In the genomic region with DNA sequence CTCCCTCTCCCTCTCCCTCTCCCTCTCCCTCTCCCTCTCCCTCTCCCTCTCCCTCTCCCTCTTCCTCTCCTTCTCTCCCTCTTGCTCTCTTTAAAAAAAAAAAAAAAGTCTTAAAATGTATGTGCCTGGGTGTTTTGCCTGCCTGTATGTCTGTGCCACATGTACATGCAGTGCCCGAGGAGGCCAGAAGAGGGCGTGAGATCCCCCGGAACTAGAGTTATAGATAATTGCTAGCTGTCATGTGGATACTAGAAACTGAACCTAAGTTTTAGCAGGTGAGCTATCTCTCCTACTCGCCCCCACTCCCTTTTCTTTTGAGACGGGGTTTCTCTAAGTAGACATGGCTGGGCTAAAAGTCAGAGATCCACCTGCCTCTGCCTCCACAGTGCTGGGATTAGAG, we compare ENCODE assay signal across 10 mouse cellular contexts. TPM values are rescaled to one million over a fixed set of nuclear protein-coding genes. Genes with fewer than 3 reads are reported as not detected.
DNase-seq lines count a peak whose midpoint lies in the region; ATAC-seq and TF ChIP-seq lines count a peak whose summit lies in the region.
"Had no signal": no experiment of that assay in that cellular context is flagged by ENCODE, and none has a peak within 500 bp of the region (broad histone marks: within the 10 kb centered on the region; RNA-seq: fewer than 3 reads in every experiment).

No protein-coding gene starts in this region.

- no peaks in the 10 kb centered on the region for H3K36me3 ChIP-seq in heart, adult 2 months (ENCODE audit: control insufficient read depth, insufficient read depth, low read length)

- TF ChIP-seq POLR2A in heart, adult 2 months (IDR thresholded peaks at IDR 0.05; ENCODE audit: insufficient read depth, low read depth, low read length), result no peak

- peak; percentile 35; the same call in 1 of the 2 replicates for ATAC-seq in granulocyte monocyte progenitor cell, adult 5-6 weeks (replicated peaks; ENCODE audit: poor library complexity, severe bottlenecking)
- ATAC-seq: Patski had no signal

- DNase-seq in heart, adult 2 months, result no peak
- DNase-seq in heart, postnatal 4 days, result no peak
- peak; percentile 17 for DNase-seq in urinary bladder, postnatal 14 days (ENCODE audit: low spot score)
- DNase-seq in urinary bladder, adult 18-20 months (ENCODE audit: low spot score in 2 of 2), result no peak
- no peak for DNase-seq in embryo, embryonic 11 days
- DNase-seq in ovary, adult 18-20 months (ENCODE audit: low spot score), result no peak
- no peak for DNase-seq in heart, adult 9 months (ENCODE audit: low spot score in 2 of 2)

- H3K9ac ChIP-seq in heart, adult 2 months (ENCODE audit: low read depth, low read length), result no peak overlapping the region

- H3K27ac ChIP-seq in heart, adult 2 months, result no peak overlapping the region

- intact Hi-C loops in heart, adult 2 months (cut with DNase I), result no loop called here

- H3K4me3 ChIP-seq in heart, adult 2 months, result no peak overlapping the region

- no peaks in the 10 kb centered on the region for H3K4me1 ChIP-seq in heart, adult 2 months (ENCODE audit: control insufficient read depth, insufficient read depth, low read length)

- TF ChIP-seq EP300 in heart, adult 2 months (IDR thresholded peaks at IDR 0.05; ENCODE audit: insufficient read depth, low read depth, low read length), result no peak

- H3K79me2 ChIP-seq in heart, adult 2 months (replicated peaks; ENCODE audit: control insufficient read depth, insufficient read depth, low read length), result no peaks in the 10 kb centered on the region

- TF ChIP-seq CTCF in heart, adult 2 months (IDR thresholded peaks at IDR 0.05), result peak; percentile 22

- whole genome bisulfite sequencing in heart, adult 2 months, result 31% methylated on average over 5 of the region's 5 CpGs

- no peaks in the 10 kb centered on the region for H3K27me3 ChIP-seq in heart, adult 2 months (ENCODE audit: control insufficient read depth, insufficient read depth, low read length)
- H3K27me3 ChIP-seq: Patski had no signal

RNA-seq across cellular contexts. Expression of a gene that starts 8.9 kb away (rescaled TPM):
- total RNA-seq in heart, adult 2 months (2021), result 10 to 100 TPM in 1 of 2 experiments, 1 to 10 TPM in 1; 6.9 to 13.2 TPM
- polyA plus RNA-seq in heart, adult 2 months (2012; rRNA removed), result 1.8 and 3.2 TPM in 2 replicates
- total RNA-seq in heart, postnatal 4 days (2021), result under 1 TPM; 0.74 to 0.98 TPM
- not detected in 2 replicates for total RNA-seq in granulocyte monocyte progenitor cell, adult 5-6 weeks (2014; fragmentation: Nextera tagmentation)
- total RNA-seq in granulocyte monocyte progenitor cell, adult 5-6 weeks (2017), result not detected in 2 replicates
- total RNA-seq: monocyte, adult 5-6 weeks had no signal

RNA-seq across cellular contexts. Expression of a gene that starts 29.1 kb away (rescaled TPM):
- 1 to 10 TPM; 5.3 to 5.5 TPM for total RNA-seq in heart, adult 2 months (2021)
- polyA plus RNA-seq in heart, adult 2 months (2012; rRNA removed), result 8.5 and 9.2 TPM in 2 replicates
- total RNA-seq in heart, postnatal 4 days (2021), result 10 to 100 TPM; 11.4 to 12.1 TPM
- 0.28 TPM in 1 of 2 replicates, not detected in the other for total RNA-seq in granulocyte monocyte progenitor cell, adult 5-6 weeks (2014; fragmentation: Nextera tagmentation)
- not detected in 2 replicates for total RNA-seq in granulocyte monocyte progenitor cell, adult 5-6 weeks (2017)
- total RNA-seq: monocyte, adult 5-6 weeks had no signal

RNA-seq across cellular contexts. Expression of a gene that starts 30.0 kb away (rescaled TPM):
- not detected for total RNA-seq in heart, adult 2 months (2021)
- polyA plus RNA-seq in heart, adult 2 months (2012; rRNA removed), result 0.29 and 0.70 TPM in 2 replicates
- total RNA-seq in heart, postnatal 4 days (2021), result not detected
- total RNA-seq in granulocyte monocyte progenitor cell, adult 5-6 weeks (2014; fragmentation: Nextera tagmentation), result not detected in 2 replicates
- total RNA-seq in granulocyte monocyte progenitor cell, adult 5-6 weeks (2017), result not detected in 2 replicates
- total RNA-seq: monocyte, adult 5-6 weeks had no signal

RNA-seq across cellular contexts. Expression of a gene that starts 41.9 kb away (rescaled TPM):
- total RNA-seq in heart, adult 2 months (2021), result 10 to 100 TPM; 44.8 to 52.5 TPM
- 25.1 and 39.0 TPM in 2 replicates for polyA plus RNA-seq in heart, adult 2 months (2012; rRNA removed)
- total RNA-seq in heart, postnatal 4 days (2021), result 1 to 10 TPM; 6.9 to 8.8 TPM
- total RNA-seq in granulocyte monocyte progenitor cell, adult 5-6 weeks (2014; fragmentation: Nextera tagmentation), result 0.95 and 4.0 TPM in 2 replicates
- total RNA-seq in granulocyte monocyte progenitor cell, adult 5-6 weeks (2017), result 0.82 and 6.1 TPM in 2 replicates
- total RNA-seq: monocyte, adult 5-6 weeks had no signal

Comparison
In these comparisons a context has a peak if more than half of its experiments do, and no peak if none do; other contexts are left out.
1. RNA of a gene that starts 29.1 kb away (total RNA-seq): 11.4 to 12.1 TPM in heart, postnatal 4 days and 5.3 to 5.5 TPM in heart, adult 2 months; 0.28 TPM in granulocyte monocyte progenitor cell, adult 5-6 weeks; every median in the first group is over 4 times any median in the second.